Mouse (Mus musculus) kidney, adult 11 months (tissue): ENCODE measurements around the gene Hand1.
"Not testable (repeated sequence)": the region's sequence is repeated elsewhere in the genome, so short reads cannot be mapped to it uniquely, and the experiment has no call there.

ENCODE experiments used
- DNase-seq: peaks from one replicate; pipeline ENCODE4 v3.0.0; 2022

Hand1 gene

DNA sequence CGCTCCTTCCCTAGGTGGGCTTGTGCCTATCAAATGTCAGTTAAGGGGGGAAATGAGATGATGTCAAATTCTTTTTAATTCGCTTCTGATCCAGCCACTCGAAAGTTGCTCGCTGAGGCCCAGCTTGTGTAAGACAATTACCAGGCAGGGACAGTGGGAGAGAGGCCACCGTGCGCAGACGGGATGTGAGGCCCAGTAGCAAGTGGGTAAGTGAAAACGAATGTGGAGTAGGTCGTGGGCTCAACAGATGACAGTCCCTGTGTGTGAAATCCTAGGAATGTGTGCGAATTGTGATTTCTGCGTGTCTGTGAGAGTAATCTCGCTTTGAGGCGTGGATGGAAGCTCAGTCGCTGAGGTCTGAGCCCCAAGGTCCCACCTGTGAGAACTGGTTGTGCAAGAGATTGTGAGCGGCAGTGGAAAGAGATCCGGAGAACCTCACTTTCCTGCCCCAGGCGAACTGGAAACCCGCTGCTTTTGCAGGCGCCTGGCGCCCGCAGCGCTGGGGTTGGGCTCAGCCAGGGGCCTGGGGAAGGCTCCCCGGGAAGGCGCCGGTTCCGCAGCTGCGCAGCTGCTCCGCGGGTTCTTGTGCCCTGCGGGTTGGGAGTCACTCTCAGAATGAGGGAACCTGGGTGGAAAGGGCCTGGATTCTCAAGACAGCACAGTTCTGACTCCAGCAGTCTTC, 819 bp upstream of the Hand1 start:
- no peak for DNase-seq

DNA sequence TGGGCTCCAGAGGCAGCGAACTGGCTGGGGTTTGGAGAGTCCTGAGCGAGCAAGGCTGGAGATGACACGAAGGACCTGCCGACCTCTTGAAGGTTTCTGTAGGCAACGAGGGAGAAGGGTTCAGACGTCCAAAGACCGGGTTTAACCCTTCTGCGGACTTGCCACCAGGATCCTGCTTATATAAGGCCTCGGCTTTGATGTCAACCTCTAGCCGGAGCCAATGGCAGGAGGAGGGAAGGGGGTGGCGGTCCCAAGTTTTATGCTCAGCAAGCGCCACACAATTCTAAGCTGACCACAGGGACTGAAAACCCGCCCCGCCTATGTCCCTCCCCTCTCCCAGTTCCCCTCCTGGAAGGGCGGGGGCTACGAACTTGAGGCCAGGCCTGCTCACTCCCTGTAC, 757 bp downstream of the Hand1 start:
- DNase-seq: no peak

DNA sequence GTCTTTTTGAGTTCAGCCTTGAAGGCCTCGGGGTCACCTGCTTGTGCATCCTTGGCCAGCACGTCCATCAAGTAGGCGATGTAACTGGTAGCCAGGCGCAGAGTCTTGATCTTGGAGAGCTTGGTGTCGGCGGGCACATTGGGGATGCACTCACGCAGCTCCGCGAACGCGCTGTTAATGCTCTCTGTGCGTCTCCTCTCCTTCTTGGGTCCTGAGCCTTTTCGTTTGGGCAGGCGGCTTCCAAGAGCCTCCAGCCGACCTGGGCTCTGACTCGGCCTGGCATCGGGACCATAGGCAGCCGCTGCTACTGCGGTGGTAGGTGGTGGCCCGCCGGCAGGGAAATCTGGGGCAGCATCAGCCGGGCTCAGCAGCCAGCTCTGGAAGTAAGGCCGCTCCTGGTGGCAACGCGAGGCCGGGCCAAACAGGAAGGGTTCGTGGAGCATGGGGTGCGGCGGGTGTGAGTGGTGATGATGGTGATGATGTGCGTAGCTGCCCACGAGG, 1.3 kb downstream of the Hand1 start:
- DNase-seq: no peak

DNA sequence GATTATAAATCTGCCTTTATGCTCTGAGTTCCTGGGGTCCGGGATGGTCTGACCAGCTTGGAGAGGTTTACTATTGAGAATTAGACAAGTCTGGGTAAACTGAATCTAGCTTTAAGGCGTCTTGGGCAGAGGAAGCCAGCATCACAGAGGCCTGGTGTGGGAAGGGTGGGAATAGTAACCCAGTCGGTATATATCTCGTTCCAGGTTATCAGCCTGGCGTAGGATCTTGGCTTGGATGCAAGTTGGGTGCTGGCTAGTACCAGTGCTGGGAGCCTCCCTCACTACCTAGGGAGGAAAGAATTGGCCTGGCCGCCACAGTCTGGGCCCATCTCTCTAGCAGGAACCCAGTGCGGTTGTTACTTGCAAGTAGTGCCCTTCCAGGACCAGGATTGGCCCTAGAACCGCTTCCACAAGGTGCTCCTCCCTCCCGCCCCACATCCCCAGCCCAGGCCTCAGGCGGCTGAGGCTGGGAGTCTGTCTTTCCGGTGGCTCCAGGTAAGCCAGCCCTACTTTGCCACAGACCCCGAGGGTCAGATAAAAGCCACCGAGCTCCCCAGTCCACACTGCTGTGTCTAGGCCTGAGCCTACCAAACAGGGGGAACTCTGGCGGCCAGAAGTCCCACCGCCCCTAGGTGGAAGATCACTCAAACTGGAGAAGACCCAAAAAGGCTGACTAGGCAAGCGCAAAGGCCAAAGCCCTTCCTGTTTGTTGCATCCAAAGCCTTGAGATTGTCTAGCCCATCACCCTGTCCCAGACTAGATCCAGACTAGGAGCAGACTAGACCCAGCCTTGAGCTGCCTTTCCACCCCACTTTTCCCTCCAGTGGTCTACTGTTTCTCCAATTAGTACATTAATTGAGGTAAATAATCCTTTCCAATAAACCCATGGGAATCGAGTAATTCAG, 2.5 kb downstream of the Hand1 start:
- no peak for DNase-seq

DNA sequence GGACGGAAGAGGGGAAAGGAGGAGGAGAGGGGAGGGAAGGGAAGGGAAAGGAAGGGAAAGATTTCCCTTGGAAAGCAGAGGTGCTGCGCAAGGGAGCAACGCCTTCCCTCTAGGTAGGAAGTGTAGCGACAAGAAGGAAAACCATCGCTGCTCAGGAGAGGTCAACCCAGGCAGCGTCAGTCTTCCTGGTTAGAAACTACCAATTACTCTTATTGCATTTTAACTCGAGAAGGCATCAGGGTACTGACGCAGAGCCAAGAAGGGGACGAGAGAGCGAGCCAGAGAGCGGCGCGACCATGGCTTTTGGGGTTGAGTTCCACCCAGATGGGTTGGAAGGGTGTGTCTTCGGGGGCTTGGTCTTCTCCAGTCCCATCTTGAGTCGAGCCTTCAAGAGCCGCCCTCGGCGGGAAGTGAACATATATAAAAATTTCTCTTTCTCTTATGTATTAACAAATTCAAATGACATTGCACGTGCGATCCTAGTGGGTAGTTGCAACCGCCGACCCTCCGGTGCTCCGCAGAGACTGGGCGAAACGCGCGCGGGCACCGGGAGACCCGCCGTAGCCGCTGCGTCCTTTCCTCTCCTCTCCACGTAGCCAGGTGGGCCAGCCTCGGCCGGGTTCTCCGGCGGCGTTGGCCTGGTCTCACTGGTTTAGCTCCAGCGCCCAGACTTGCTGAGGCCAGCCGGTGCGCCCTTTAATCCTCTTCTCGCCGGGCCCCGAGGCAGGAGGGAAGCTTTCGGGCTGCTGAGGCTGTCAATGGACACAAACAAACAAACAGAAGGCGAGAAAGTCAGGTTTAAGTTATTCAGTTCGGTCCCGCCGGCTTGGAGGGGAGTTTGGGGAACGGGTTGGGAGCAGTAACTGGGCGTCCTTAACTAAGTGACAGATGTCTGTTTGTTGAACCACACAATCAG, 3.4 kb downstream of the Hand1 start:
- no peak for DNase-seq

DNA sequence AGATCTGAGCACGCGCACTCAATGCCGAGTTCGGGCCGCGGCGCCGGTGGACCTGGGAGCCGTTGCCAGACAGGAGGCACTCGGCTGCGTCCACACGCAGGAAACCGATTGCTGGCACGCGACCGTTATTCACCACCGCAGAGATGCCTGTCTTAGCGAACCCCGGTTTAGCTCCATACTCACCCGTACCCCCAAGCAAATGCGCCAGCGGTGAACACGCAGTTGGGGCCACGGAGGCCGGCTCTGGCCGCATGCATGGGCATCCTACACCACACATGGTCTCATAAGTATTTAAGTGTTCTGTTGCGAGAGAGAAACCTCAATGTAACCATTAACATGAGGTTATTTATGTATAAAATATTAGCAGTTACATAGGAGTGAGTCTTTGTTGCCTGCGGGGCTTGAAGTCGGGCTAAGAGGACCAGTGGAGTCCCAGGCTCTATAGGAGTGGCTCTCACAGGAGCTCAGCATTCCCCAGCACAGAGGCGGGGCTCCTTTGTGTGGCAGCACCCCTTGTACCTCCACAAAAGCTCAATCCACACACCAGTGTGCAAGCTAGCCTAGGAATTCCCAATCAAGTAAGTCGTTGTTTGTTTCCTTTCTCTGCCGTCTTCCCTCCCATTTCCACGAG, 4.6 kb downstream of the Hand1 start:
- DNase-seq: no peak

DNA sequence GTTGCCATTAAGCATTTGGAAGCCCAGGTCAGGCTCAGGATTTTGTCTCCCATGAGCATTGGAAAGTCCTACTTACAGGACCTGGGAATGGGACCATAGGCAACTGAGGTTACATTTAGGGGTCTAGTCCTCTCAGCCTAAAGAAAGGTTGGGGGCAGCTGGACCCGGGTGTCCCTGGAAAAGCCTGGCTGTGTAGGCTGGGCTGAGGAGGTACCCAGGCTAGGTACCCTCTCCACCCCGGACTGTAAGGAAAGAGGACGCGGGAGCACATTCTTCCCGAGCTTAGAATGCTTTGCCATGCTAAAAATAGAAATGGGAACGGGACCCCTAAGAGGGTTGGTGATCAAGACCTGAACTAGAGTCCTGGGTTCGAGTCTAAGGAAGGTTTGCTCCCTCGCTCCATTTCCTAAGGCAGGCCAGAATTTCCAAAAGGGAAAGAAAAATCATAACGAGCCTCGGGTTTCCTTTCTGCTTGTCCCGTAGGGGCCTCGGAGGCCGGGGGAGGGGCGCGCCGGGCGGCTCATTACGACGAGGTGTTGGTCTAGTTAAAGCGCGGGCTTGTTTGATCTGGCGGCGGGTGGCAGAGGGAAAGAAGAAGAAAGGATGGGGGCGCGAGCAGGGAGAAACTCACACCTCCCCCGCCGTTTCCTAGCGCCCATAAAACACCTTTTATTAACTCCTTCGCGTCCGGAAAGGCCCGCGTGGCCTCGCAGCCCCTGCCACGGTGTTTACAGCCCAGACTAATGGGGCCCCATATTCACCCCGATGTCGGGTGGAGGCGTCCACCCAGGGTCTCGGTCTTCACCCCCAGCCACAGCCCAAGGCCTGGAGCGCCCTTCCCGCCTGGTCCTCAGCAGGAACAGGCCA, 5.3 kb downstream of the Hand1 start:
- no peak for DNase-seq

DNA sequence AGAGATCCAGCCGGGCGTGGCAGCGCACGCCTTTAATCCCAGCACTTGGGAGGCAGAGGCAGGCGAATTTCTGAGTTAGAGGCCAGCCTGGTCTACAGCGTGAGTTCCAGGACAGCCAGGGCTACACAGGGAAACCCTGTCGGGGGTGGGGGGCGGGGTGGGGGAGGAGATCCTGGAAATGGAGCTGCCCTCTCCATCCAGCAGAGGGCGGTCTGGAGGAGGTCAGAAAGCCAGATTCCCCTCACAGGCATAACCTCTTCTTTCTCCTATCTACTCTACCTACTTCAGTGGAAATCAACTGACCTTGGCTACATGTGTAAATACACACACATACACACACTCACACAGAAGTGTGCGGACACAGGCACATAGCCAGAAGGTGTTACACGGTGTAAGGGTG, 7.4 kb downstream of the Hand1 start:
- DNase-seq: not testable (repeated sequence)

DNA sequence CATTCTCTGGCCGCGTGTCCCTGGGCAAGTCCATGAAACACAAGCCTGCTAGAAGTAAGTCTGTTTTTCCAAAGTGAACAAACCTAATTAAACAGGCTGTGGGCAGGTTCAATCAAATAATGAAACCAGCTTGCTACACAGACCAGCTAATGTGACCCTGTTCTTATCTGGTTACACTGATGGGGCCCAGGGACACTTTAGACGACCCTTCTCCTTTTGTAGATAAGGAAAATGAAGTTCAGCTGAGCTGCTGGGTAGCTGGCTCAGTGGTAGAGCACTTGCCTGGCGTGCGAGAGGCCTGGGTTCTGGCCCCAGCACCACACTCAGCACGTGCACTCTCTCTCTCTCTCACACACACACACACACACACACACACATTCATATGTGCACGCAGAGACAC, 8.9 kb downstream of the Hand1 start:
- no peak for DNase-seq

DNA sequence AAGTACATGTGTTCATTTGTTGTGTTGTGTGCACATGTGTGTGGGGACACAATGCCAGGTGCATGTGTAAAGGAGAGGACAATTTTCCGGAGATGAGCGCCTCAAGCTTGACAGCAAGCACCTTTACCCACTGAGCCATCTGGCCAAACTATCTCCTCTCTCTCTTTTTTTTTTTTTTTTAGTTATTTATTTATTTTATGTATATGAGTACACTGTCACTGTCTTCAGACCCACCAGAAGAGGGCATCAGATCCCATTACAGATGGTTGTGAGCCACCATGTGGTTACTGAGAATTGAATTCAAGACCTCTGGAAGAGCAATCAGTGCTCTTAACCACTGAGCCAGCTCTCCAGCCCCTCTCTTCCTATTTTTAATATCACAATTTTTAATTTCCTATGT, 9.5 kb downstream of the Hand1 start:
- DNase-seq: not testable (repeated sequence)

DNA sequence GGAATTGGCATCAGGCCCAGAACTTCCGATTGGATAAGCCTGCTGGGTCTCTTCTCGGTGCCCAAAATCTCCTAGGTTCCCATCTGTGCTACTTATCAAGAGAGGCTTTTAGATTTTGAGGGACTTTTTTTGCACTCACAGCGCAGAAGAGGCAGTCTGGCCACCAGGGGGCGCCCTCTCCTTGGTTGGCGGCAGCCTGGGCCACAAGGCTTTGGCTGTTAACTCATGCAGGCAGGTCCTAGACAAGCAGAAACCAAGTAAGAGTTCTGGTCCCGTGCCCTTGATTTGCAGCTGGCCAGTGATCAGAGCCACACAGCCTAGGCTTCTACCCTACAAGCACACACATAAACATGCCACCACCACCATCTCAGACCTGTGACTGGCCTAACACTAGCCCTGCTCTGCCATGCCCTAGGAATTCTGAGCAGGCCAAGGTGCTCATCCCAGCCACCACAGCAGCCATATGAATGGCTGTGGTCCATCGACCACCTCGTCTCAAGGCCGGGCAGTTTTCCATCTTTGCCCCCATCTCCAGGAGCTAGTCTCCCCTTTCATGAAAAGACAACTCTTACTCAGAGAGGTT, 12.5 kb downstream of the Hand1 start:
- DNase-seq: peak; percentile 50

DNA sequence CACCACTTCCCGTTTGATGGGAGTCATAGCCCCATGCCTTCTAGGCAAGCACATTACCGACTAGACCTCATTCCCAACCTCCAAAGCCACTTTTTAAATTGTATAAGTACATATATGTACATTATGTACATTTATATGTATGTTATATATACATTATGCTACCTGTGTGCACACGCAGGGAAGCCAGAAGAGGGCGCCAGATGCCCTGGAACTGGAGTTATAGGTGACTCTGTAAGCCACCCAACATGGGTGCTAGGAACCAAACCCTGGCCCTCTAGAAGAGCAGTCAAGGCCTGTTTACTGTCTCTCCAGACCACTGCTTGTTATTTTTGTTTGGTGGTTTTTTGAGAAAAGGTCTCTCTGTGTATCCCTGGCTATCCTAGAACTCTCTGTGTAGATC, 14.4 kb downstream of the Hand1 start:
- DNase-seq: no peak

DNA sequence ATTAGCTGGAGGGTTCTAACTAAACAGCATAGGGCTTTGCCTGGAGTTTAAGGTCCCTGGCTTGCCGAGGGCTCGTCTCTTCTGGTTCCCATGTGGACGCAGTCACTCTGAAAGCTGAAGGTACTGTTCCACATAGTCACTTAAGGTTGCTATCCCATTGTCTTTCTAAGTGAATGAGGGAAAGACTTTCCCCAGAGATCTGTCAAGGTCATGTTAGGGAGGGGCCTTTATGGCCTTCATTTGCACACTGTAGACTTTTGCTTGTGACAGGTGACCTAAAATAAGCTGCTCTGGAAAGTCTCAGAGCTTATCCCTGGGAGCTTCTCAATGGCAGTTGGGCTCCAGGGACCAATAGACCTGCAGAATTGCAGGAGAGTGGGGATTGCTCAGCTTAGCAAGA, 19.0 kb downstream of the Hand1 start:
- DNase-seq: no peak

DNA sequence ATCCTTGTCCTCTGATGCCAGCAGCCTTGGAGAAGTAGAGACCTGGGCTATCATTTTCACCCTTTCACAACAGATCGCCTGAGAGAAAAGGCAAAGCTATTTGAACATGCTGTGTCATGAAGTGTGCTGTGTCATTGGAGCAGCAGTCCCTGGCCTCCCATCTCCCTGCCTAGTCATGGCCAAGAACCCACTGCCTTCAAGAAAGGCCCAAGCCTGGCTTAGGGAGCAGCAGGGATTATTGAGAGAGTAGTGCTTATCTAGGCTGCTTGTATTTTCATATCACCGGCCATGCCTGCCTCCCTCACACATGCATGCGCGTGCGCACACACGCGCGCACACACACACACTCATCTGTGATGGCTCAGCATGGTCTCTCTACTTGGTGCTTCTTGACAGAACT, 20.4 kb downstream of the Hand1 start:
- no peak for DNase-seq

DNA sequence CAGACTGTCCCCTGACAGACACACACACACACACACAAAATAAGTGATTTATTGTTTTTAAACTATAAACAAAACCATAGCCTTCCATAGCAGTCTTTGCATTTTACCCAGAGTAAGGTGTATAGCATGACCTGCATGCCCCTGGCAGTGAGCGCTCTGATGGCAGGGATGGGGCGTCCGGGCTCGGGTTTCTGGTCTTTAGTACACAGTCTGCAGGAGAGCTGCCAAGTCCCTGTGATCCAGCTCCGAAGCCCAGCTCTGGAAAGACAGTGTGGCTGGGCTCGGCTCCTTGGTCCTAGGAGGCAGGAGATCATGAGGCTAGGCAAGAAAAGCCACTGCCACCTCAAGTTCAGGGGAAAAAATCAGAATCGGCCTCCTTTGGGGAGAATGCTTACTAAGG, 21.6 kb downstream of the Hand1 start:
- DNase-seq: no peak

DNA sequence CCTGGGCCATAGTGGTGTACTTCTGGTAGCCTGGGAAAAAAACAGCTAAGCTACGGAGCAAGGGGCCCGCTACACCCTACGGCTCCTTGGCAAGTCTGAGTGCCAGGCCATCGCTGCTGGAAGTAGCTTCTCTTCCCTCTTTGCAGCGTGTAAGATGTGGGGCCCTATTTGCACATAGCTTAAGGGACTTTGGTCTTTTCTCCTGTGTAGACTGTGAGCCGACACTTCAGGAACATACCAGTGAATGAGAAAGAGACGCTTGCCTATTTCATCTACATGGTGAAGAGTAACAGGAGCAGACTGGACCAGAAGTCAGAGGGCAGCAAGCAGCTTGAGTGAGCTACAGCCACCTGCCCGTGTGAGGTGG, 22.9 kb downstream of the Hand1 start:
- DNase-seq: no peak

DNA sequence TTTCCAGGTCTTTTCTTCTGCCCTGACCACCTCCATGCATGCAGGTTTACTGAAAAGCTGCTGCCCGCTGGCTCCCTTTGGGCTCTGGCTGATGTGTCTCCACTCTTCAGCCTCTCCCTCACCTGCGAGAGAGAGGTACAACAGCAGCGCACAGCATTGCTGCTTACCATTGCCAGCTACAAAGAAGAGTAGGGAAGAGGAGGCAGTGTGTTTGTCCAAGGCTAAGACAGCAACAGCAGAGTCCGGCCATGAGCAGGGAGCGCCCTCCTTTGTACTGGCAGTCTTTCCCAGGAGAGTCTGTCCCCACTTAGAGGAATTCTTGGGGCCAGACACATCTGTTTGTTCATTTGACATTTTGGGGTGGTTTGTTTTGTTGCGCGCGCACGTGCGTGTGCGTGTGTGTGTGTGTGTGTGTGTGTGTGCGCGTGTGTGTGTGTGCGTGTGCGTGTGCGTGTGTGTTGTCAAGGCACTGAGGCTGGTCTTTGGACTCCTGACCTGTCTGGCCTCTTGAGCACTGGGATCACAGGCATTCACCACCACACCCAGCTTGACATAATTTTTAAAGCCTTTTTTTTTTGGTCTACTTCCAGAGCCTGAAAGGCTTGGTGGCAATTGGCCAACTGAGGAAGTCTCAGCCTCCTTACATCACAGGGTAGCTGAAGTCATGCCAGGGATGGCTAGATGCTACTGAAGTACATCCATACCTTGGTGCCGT, 23.4 kb downstream of the Hand1 start:
- no peak for DNase-seq

DNA sequence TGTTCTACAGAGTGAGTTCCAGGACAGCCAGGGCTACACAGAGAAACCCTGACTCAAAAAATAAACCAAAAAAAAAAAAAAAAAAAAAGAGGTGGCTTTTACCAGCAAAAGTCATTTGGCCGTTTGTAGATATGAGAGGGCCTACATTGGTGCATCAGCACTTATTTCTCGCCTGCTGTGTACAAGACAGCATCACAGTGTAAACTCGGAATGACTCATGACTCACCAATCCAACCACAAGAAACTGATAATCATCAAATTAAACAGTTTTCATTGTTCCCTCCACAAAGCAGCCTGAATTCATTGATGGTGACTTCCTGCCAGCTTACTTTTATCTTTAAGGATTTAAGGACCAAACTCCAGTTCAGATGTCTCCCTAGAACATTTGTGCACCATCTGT, 27.6 kb downstream of the Hand1 start:
- no peak for DNase-seq

DNA sequence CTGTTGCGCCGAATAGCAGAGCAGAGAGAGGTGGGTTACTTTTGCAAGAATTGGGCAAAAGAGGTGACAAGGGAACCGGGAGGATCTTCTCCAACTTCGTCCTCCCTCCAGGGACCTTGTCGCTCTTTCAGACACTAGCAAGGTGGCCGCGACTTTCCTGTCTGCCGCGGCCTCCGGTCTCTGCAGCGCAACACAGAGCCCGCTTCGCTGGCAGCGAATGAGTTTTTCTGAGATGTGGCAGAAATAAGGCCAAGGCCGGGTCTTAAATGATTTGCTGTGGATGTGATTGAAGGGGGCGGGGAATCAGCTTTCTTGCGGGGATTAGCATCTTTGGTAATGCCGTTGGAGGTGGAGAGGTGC, 30.1 kb downstream of the Hand1 start:
- no peak for DNase-seq

DNA sequence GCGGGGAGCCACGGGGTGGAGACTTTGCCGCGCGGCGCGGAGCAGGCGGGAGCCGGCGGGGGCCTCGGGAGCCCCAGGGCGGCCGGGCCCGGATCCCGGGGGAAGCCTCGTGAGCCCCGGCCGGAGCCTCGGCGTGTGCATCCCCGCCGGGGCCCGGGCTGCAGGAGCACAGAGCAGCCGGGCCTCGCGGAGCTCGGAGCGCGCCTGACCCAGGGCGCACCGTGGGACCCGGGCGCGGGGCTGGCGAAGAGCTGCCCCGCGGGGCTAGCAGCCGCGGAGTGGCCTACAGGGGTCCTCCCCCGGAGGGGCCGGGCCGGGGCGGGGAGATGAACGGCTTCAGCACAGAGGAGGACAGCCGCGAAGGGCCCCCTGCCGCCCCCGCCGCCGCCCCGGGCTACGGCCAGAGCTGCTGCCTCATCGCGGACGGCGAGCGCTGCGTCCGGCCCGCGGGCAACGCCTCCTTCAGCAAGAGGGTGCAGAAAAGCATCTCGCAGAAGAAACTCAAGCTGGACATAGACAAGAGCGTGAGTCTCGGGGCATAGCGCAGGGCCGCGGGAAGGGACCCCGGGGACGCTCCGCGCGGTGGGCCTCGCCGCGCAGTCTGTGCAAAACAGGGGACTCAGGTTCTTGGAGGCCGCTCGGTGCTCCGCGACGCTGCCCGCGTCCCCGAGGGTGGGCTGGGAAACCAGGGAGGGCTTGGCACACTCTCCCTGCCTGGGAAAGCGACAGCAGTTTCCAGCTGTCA, 30.7 kb downstream of the Hand1 start:
- peak; percentile 26 for DNase-seq
